Mouse (Mus musculus) CD4-positive, CD25-positive, alpha-beta regulatory T cell, adult 2 months (primary cell): ENCODE data around the gene Hmga1.
A peak's percentile ranks its signal among the peaks of the same experiment; 100 is the strongest.

ENCODE experiments used
- DNase-seq: peaks from one replicate; pipeline ENCODE4 v3.0.0-alpha.2; 2012; ENCODE audit warnings: low read depth, low spot score

Hmga1 gene

GRCm38 (mm10) chr17:27556315-27557011, at the start of gene Hmga1:
Gene Hmga1 (plus strand): TSS chr17:27556497.
- DNase-seq = peak; percentile 96

- DNase-seq = no peak
These were observed 49.3 kb upstream of the Hmga1 start for GRCm38 (mm10) chr17:27506871-27507590.

- DNase-seq = no peak
These were observed 48.7 kb upstream of the Hmga1 start for GRCm38 (mm10) chr17:27507591-27507945.

- no peak for DNase-seq
These were observed 48.3 kb upstream of the Hmga1 start for GRCm38 (mm10) chr17:27508002-27508401.

- no peak for DNase-seq
These were observed 47.8 kb upstream of the Hmga1 start for GRCm38 (mm10) chr17:27508513-27508912.

- DNase-seq = no peak
These were observed 47.2 kb upstream of the Hmga1 start for GRCm38 (mm10) chr17:27509056-27509455.

- DNase-seq = no peak
These were observed 45.8 kb upstream of the Hmga1 start for GRCm38 (mm10) chr17:27510258-27511124.

GRCm38 (mm10) chr17:27511125-27511735, 45.1 kb upstream of the Hmga1 start:
- DNase-seq = no peak

GRCm38 (mm10) chr17:27511865-27512618, 44.3 kb upstream of the Hmga1 start:
- peak; percentile 29 for DNase-seq

- DNase-seq = peak; percentile 14
These were observed 43.6 kb upstream of the Hmga1 start for GRCm38 (mm10) chr17:27512619-27513161.

- DNase-seq = peak; percentile 51
These were observed 42.9 kb upstream of the Hmga1 start for GRCm38 (mm10) chr17:27513279-27513915.

GRCm38 (mm10) chr17:27513916-27514762, 42.2 kb upstream of the Hmga1 start:
- DNase-seq = peak; percentile 31

- DNase-seq = no peak
These were observed 38.0 kb upstream of the Hmga1 start for GRCm38 (mm10) chr17:27518296-27518695.

GRCm38 (mm10) chr17:27518700-27519595, 37.3 kb upstream of the Hmga1 start:
- DNase-seq = no peak

GRCm38 (mm10) chr17:27520557-27520956, 35.7 kb upstream of the Hmga1 start:
- peak; percentile 84 for DNase-seq

GRCm38 (mm10) chr17:27521303-27521702, 35.0 kb upstream of the Hmga1 start, which contains the start of gene Grm4:
Gene Grm4 (minus strand): TSS chr17:27521403.
- DNase-seq = no peak

- no peak for DNase-seq
These were observed 33.2 kb upstream of the Hmga1 start for GRCm38 (mm10) chr17:27523121-27523520.

GRCm38 (mm10) chr17:27527188-27527587, 29.1 kb upstream of the Hmga1 start:
- DNase-seq = no peak
